Mouse (Mus musculus): ENCODE measurements at regions not wholly inside any gene's neighbourhood (a gene's known extent, or its start where the extent isn't known, plus 50 kb on each side); places are given as distances from the start of the nearest gene placed in this dataset.

GRCm38 (mm10) chr7:73293337-73293736 lies 82.0 kb upstream of the Rgma start:
- TF ChIP-seq POLR2A (IDR thresholded peaks at IDR 0.05; ENCODE audit: low read depth, low read length) (no peak), CTCF (conservative IDR thresholded peaks at IDR 0.05; ENCODE audit: insufficient read depth, insufficient read length, low read depth, low read length) (no peak)

Data from kidney, adult 2 months (tissue).